Mouse (Mus musculus) cortical plate, adult 2 months (tissue): ENCODE results near the gene Ggcx. TPM values are rescaled to one million over a fixed set of nuclear protein-coding genes. Genes with fewer than 3 reads are reported as not detected.

ENCODE experiments used
- H3K27ac ChIP-seq: fragments of 200-500 bp; 2 replicates; pipeline ENCODE4 v1.5.1; 2012; ENCODE audit warnings: low read length, control low read depth, inconsistent platforms; ENCODE audit not compliant: insufficient read depth
- H3K4me1 ChIP-seq: fragments of 200-500 bp; 2 replicates; pipeline ENCODE4 v1.6.1; 2011; ENCODE audit warnings: low read length; ENCODE audit not compliant: control insufficient read depth, insufficient read depth
- H3K4me3 ChIP-seq: fragments of 200-500 bp; 2 replicates; pipeline ENCODE4 v1.5.1; 2011; ENCODE audit warnings: mild to moderate bottlenecking, low read length, control low read depth; ENCODE audit not compliant: insufficient read depth
- CTCF ChIP-seq: fragments of 200-500 bp; IDR thresholded peaks from 2 replicates; pipeline ENCODE4 v1.5.1; 2011; ENCODE audit warnings: mild to moderate bottlenecking, control low read depth, low read length; ENCODE audit not compliant: insufficient read depth; ENCODE audit errors: extremely low read depth
- POLR2A ChIP-seq: fragments of 200-500 bp; IDR thresholded peaks from 2 replicates; pipeline ENCODE4 v1.6.1; 2011; ENCODE audit warnings: mild to moderate bottlenecking, low read length, control low read depth; ENCODE audit not compliant: insufficient read depth; ENCODE audit errors: extremely low read depth
- polyA plus RNA-seq: library from polyadenylated mRNA; depleted of rRNA; stranded (reverse); fragments of >200 nt; gene quantifications from 2 replicates; pipeline ENCODE4 v1.2.3, GENCODE M21; 2012

The Ggcx gene
- polyA plus RNA-seq, 1 experiment = 17.7 TPM

DNA sequence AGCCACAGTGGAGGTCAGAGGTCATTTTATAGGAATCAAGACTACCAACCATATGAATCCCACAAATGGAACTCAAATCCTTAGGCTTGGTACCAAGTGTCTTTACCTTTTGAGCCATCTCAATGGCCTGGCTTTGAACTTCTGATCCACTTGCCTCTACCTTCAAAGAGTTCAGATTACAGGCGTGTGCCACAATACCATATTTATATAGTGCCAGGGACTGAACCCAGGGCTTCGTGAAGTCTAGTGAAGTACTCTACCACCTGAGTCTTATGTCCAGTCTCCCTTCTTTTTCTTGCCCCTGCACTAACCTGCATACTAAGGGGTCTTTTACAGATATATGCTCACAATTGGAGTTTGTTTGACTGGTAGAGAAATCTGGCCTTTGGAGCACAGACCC is 27.5 kb upstream of the Ggcx start:
- TF ChIP-seq CTCF (no peak), POLR2A (no peak)
- H3K4me3 ChIP-seq = no peak overlapping the region
- H3K27ac ChIP-seq = no peak overlapping the region
- no peaks in the 10 kb centered on the region for H3K4me1 ChIP-seq

DNA sequence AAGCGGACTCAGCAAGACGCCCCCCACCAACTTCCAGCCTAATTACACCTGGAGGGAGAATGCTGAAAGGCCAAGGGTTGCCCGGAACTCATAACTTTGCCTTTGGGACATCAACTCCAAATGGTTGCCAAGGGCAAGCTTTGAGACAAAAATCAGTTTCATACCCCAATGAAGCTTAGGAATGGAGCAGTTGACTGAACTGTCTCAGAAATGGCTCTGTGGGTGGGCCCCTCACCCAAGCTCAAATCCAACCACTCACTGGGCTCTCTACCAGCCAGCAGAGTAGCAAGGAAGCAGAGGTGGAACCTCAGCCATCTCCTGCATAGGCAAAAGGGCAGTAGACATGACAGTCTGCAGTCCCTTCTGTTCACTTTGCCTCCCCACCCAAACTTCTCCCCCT is 26.3 kb upstream of the Ggcx start:
- no peak overlapping the region for H3K4me3 ChIP-seq
- H3K4me1 ChIP-seq = no peaks in the 10 kb centered on the region
- TF ChIP-seq POLR2A (no peak), CTCF (no peak)
- no peak overlapping the region for H3K27ac ChIP-seq

DNA sequence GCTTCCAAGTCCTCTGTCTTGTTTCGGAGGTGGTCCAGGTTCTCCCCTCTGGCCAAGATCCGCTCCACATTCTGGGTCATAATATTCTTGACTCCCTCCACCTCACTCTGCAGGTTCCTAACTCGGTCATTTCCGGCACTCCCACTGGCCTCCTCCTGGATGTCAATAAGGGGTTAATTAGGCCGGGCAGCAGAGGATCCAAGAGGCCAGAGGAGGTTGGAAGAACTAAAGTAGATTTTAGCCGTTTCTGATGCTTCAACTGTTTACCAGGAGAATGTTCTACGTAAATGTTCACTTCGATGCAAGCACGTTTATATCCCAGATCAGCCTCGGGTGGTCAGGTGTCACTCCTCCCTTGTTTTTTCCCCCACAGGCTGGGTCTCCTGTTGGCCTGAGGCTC is 25.8 kb upstream of the Ggcx start:
- TF ChIP-seq CTCF (no peak), POLR2A (no peak)
- Histone ChIP-seq H3K4me1 (no peaks in the 10 kb centered on the region), H3K27ac (no peak overlapping the region), H3K4me3 (no peak overlapping the region)

DNA sequence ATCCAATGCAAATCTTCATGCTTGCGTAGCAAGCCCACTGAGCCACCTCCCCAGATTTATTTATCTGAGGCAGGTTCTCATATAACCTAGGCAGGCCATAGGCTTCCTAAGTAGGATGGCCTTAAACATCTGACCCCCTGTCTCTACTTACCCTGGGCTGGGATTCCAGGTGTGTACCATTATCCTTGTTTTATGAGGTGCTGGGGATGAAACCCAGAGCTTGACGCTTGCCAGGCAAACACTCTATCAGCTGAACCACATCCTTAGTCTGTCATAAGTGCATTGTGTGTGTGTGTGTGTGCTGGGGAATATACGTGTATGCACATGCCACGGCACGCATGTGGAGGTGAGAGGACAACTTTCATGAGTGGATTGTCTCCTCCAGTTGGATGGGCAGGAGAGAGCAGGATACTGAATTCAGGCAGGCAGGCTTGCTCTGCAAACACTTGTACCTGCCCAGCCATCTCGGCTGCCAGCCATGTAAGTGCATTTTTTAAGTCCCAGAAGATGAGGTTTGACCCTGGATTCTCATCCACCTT is 25.2 kb upstream of the Ggcx start:
- TF ChIP-seq CTCF (no peak), POLR2A (no peak)
- Histone ChIP-seq H3K4me1 (no peaks in the 10 kb centered on the region), H3K4me3 (no peak overlapping the region)

DNA sequence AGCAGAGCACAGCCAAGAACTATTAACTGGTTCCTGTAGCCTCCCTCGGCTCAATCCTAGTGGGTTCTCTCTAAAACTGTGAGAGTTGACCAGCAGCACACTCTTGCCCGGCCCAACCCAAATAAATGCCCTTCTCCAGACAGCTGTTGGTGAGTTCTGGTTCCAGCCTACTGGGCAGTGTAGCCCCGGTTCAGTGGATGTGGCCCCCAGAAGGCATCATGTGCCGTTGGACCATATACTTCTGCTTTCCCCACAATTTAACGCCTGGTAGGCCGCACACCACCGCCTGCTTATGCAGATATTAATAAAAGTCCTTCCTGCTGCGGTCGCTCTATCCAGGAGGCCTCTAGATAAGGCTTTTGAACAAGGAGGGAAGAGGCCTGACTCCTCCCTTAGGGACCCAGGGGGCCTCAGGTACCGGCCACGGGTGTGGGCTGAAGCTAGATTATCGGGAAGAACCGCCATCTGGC is 24.6 kb upstream of the Ggcx start:
- peak overlapping the region; percentile 36 for H3K4me3 ChIP-seq
- peak overlapping the region; percentile 57; the same call in 1 of the 2 replicates for H3K27ac ChIP-seq
- no peak for TF ChIP-seq CTCF
- no peak for TF ChIP-seq POLR2A
- H3K4me1 ChIP-seq = no peaks in the 10 kb centered on the region

More for the DNA sequence above, 25.2 kb upstream of the Ggcx start:
- H3K27ac ChIP-seq = no peak overlapping the region

DNA sequence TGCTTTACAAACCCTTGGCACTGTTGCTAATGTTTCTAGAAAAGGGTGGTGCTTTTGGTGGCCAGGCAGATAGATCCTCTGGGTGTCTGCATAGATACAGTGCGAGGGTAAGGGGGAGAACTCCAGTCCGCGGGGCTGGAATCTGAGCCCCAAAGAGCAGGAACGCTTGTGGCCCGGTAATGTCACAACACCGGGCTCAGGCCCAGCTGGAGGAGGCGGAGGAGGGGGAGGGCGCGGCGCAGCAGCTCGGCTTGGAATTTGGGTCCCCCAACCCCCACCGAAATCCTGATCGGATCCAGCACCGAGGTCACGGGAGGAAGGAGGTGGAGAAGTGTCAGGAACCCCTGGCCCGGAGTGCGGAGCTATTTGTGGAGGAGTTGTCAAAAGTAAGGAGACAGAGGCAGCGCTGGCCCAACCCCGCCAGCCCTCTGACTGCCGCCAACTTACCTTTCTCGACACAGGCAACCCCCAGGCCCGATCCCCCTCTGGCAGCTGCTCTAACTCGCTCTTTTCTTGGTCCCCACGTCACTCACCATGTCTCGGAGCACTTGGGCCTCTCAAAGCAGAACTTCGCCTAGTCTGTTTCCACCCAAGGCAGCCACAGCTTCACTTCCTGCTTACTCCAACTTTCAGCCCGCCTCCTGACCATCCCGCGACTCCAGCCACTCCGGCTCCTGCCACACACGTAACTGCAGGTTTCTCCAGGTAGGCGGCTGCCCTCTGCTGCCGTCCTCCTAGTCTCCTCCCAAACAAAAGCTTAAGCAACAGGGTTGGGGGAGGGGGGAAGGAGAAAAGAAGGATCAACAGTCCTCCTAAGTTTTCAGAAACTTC is 24.0 kb upstream of the Ggcx start, which contains the start of gene Vamp8:
TSS of gene Vamp8 (minus strand) at position 763 of the 831 bp plus-strand sequence.
- H3K27ac ChIP-seq = peak within 1 kb of the TSS; percentile 57
- no peaks in the 10 kb centered on the region for H3K4me1 ChIP-seq
- TF ChIP-seq POLR2A = no peak
- no peak for TF ChIP-seq CTCF
- H3K4me3 ChIP-seq = peak within 1 kb of the TSS; percentile 36

DNA sequence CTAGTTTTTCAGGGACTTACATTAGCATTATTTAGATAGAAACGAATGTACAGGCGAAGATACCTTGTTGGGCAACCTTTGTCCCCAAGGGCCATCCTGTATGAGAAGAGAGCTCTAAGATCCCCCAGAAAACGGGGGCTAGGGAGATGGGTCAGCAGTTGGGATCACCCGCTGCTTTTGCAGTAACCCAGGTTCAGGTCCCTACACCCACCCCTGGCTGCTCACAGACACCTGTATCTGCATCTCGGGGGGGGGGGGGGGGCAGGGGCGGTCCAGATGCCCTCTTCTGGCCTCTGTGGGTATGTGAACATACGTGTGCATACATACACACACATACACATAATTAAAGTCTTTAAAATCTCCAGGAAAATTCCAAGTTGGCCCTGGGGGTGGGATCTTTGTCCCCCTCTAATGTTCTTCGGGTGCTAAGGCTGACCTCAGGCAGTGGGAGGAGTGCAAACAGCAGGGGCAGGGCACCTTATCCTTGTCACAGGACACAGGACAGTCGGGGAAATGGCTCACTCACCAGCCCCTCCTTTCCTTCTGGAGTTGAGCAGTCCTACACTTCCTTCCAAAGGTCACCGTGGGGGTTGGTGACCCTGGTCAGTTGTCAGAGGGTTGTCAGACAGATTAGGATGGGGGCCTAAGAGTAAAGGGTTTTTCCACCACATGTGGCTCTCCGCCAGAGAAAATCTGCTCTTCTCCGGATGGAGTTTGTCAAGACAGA is 23.1 kb upstream of the Ggcx start:
- TF ChIP-seq CTCF (no peak), POLR2A (no peak)
- Histone ChIP-seq H3K4me1 (no peaks in the 10 kb centered on the region), H3K27ac (0 out of 2 replicates have a peak overlapping the region, but pooled peaks have one; percentile 57), H3K4me3 (peak overlapping the region; percentile 36; the same call in 1 of the 2 replicates)

DNA sequence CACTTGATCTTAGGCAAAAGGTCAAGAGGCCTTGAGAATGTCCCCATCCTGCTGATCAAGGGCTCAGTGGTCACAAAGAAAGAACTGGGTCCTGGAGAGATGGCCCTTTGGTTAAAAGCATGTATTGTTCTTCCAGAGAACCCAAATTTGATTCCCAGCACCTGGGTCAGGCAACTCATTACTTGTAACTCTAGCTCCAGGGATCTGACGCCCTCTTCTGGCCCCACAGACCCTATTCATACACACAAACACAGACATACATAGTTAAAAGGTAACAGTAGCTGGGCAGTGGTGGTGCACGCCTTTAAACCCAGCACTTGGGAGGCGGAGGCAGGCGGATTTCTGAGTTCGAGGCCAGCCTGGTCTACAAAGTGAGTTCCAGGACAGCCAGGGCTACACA is 21.8 kb upstream of the Ggcx start:
- Histone ChIP-seq H3K27ac (no peak overlapping the region), H3K4me3 (no peak overlapping the region), H3K4me1 (no peaks in the 10 kb centered on the region)
- TF ChIP-seq CTCF (no peak), POLR2A (no peak)

DNA sequence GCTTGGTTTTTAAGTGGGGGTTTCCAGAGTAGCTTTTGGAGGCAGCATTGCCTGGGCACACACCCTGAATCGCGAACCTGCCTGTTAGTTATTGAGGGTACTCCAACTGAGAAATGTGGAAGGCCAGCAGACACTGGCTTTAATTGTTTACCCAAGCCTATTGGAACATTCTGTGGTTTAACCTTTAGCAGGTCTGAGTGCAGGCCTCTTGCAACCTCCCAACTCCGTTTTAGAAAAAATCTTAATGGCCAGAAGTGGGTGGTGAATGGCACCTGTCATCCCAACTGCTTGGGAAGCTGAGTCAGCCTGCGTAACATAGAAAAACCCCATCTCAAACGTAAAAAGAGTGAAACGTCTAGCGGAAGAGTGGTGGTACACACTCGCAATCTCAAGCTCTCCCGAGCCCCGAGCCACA is 17.3 kb upstream of the Ggcx start:
- Histone ChIP-seq H3K27ac (no peak overlapping the region), H3K4me3 (no peak overlapping the region), H3K4me1 (no peaks in the 10 kb centered on the region)
- TF ChIP-seq CTCF (no peak), POLR2A (no peak)
